Mouse (Mus musculus) inflammation-experienced regulatory T-cells, adult 6 months (primary cell): ENCODE measurements around the gene Ovca2. TPM values are rescaled to one million over a fixed set of nuclear protein-coding genes. Genes with fewer than 3 reads are reported as not detected.

ENCODE experiments used
- ATAC-seq: one replicate; pipeline ENCODE4 v1.8.0; 2017
- polyA plus RNA-seq, 3 experiments: library from polyadenylated mRNA; unstranded; fragments of 100-300 nt; shearing (Covaris generic); gene quantifications; one replicate each; pipeline ENCODE4 v1.2.1; 2017

The Ovca2 gene
- 10 to 100 TPM; 27.9 to 36.4 (median 32.7) TPM for polyA plus RNA-seq

DNA sequence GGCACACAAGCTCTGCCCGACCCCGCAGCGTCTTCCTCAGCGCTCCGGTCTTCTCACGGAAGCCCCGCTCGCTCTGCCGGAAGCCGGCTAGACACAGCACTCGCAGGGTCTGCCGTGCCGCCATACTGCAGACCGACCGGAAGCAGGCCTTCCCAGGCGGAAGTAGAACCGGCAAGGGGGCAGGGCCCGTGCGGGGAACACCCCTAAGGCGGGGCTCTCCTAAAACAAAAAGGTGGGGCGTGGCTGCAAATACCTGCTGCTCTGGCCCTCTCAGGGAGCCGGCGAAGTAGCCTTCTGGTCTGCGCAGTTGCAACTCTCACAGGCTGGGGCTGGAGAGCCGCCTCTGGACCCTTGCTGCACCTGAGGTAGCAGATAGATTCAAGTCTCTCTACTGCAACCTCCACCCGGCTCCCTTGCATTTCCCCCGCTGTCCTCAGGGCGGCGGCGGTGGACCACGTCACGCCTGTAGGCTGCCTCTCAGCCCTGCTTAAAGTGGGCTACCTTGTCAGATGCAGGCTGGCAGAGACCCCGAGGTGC is at the start of gene Ovca2:
Gene Ovca2, minus strand, starts transcription at position 164 of the 537 bp plus-strand sequence.
- ATAC-seq: peak; percentile 97

DNA sequence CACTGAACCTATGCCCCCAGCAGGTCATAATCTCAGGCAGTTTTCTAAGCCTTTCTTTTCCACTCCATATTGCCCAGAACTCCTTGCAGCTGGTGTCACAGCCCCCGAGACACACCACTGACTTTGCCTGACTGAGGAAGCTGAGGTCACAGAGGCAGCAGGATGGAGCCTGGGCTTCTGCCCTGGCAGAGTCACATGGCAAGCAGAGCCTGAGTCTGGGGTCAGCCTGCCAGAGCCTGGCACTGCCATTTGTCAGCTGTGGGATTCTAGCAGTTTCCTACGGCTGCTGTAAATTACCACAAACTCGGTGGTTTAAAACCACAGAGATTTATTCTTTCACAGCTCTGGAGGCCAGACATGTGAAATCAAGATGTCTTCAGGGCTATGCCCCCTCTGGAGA is 49.0 kb upstream of the Ovca2 start:
- no peak for ATAC-seq

DNA sequence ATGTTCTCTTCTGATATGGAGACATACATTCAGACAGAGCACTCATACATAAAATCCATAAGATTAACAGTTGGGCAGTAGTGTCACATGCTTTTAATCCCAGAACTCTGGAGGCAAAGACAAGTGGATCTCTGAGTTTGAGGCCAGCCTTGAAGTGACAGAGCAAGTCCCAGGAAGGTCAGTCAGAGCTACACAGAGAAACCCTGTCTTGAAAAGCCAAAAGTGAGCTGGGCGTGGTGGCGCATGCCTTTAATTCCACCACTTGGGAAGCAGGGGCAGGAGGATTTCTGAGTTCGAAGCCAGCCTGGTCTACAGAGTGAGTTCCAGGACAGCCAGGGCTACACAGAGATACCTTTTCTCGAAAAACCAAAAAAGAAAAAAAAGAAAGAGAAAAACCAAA is 46.2 kb upstream of the Ovca2 start:
- no peak for ATAC-seq

DNA sequence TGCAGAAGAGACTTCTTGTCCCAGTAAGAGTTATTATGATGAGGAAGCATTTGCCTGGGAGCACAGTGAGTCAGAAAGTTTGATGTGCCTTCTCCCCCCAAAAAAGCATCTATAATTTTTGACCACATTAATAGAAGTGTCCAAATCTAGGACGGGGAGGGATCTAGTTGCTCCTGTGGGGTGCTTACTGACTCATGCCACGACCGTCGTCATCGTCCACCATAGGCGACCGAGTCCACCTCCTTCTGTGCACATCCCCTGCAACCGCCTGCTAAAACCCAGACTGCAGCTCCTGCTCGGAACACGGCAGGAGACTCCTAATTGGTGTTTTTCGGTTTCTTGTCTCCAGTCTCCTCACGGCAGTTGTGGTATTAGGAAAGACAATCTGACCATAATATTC is 45.4 kb upstream of the Ovca2 start:
- no peak for ATAC-seq

DNA sequence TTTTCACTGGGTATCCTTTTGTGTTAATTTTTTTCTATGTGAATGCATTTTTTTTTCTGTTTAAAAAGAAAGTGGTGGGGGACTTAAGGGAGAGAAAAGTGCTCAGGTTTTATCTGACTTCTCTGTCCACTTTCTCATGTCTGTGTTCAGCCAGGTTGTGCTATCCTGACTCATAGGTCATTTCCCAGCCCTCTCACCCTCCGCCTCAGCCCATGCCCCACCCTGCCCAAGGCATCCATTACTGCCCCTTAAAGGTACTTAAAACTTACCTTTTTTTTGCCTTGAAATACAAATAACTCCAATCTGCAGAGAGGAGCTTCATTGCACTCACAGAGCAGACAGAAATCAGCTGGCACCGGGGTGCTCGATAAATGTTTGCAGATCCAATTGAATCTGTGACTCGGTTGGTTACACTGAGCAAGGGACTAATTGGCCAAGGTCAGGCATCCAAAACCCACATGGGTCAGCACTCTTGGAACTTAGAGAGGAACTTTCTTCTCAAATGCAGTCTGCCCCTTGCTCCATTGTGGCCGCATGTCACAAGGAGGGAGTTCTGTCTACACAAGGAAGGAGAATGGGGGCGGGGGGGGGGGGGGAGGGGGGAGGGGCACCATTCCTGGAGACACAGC is 42.0 kb upstream of the Ovca2 start:
- ATAC-seq: no peak

DNA sequence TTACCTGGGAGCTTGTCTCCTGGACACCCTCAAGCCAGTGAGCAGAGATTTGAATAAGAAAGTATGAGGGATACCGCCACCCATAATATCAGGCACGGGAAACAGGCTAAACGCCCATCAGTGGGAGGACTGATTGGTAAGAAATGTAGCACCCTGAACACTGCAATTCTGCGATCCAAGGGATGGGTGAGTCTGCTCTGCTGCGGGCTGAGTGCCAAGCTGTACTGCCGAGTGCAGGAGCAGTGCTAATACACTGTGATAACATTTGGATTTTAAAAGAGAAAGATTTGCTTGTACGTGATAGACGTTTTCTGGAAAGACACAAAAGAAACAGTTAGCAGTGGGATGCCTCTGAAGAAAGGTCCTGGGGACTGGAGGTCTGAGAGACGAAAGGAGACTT is 41.5 kb upstream of the Ovca2 start:
- ATAC-seq: no peak

DNA sequence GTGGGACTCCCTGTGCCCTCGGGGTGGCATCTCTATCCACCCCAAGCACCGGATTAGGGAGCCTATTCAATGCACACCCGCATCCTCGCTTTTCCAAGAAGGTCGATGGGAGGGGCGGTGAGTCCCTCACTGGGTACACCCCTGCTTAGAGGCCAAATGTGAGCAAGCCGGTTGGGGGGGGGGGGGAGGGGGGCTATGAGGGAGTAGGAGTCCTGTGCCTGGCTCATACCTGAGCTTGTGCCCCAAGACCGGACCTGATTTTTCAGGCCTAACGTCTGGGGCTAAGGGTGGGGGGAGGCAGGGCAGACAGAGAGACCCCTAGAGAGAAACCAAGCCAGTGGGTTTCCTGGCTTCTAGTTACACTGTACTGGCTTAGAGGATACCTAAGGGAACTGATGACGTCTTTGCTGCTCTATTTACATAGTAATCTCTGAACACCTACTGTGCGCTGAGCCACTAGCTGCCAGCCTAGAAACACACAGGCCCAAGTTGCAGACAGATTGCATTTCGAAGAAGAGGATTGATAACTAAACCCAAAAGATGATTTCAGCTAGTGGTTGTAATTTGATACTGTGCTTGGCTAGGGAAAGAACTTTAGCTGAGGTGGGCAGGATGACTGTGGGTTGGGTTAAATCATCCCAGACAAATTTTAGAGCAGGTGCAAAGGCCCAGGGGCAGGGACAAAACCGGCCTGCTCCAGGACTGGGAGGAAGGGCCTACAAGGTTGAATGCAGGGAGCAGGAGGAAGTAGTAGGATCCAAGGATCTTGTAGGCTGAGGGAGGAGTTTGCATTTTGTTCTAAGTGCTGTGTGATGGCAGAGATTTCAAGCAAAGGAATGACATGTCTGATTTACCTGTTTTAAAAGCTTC is 35.7 kb upstream of the Ovca2 start:
- no peak for ATAC-seq

DNA sequence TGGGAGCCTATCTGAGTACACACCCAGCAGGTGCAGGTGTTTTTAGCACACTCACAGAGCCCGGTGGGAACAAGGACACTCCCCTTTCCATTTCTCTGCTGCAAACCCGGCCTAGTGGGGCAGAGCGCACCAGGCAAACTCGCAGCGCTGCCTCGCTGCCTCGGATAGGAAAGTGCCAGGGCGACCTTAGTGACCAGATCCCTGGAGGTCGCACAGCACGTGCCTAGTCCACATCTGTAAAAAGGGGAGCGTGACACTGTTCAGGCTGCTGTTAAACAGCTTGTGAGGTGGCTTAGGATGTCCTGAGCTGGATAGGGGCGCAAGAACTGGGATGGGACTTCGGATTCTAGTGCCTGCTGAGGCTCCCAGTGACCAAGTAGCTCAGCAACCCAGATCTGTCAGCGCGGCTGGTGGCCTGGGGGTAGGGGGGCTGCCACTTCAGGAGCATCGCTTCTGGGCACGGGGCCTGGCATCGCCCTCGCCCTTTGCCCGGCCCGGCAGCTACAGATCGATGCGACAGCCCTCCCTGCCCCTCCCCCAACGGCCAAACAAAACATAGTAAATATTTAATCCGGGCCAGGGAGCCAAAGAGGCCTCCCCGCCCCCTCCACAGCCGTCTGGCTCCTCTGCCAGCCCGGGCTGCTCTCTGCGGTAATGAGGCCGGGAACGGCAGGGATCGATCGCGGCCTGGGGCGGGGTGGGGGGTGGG is 34.9 kb upstream of the Ovca2 start:
- ATAC-seq: no peak

DNA sequence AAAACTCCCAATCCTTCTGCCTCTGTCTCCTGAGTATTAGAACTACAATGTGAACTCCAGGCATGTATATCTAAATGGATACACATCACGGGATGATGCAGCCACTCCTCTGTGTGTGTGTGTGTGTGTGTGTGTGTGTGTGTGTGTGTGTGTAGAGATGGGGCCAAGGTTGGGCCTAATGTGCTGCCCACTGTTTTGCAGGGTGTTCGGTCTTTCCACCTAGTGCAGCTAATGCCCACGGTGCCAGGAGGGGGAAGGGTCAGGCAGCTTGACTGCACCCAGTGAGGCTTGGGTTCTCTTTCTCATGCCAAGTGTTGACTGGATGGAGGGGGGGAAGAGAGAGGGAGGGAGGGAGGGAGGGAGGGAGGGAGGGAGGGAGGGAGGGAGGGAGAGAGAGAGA is 34.2 kb upstream of the Ovca2 start:
- no peak for ATAC-seq

DNA sequence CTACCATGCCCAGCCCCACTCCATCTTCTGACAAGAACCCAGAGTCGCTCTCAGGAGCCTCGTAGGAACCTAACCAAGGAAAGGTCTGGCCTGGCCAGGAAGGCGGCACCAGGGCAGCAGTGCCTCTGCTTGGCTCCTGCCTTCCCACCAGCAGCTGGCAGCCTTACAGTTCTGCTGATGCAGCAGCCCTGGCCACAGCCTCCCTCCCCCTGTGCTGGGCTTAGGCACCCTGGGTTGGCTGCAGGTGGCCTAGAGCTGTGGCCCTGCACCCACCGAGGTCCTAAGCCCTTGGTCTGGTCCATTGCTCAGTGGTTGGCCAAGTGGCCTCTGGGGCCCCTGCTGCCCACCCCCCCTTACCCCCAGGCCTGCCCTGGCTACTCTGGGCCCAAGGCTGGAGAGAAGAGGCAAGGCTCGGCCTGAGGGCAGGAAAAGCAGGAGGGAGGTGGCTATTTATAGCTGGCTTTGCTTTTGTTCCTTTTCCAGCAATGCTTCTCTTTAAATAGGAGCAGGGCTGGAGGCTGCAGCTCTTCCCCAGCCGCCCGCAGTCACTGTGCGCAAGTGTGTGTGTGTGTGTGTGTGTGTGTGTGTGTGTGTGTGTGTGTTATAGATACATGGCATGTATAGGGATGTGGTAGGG is 33.5 kb upstream of the Ovca2 start:
- ATAC-seq: no peak

DNA sequence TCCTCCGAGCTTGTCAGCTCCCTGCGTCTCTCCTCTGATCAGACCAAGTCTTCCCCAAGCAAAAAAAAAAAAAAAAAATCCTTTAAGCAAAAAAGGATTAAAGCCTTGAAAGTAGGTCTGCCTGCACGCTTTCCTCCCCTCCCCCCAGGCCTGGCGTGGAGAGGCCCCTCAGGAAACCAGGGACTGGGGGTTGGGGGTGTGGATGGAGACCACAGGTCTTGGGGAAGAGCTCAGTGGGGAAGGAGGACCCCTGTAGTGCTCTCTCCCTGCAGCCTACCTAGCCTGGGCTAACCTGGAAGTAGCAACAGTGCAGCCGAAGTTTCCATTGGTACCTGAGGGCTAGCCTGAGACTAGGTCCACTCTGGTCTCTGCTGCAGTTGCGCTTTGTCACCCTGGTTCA is 32.1 kb upstream of the Ovca2 start:
- no peak for ATAC-seq

DNA sequence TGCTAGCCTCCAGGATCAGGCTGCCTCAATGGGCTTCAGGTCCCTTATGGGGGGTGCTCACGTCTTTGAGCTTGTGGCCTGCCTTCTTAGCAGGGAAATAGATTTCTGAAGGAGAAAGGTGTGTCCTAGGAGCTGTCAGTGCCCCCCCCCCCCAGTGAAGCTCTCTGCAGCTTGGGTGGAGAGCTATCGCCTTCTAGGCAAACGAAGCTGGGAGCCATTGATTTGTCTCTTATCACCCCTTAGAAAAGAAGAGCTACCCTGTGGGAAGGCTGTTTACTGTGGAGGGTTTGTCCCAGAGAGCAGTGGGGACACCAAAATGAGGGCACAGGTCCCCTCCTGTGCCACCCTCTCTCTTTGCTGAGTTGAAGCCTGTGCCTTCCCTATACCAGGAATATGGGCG is 31.5 kb upstream of the Ovca2 start:
- ATAC-seq: no peak

DNA sequence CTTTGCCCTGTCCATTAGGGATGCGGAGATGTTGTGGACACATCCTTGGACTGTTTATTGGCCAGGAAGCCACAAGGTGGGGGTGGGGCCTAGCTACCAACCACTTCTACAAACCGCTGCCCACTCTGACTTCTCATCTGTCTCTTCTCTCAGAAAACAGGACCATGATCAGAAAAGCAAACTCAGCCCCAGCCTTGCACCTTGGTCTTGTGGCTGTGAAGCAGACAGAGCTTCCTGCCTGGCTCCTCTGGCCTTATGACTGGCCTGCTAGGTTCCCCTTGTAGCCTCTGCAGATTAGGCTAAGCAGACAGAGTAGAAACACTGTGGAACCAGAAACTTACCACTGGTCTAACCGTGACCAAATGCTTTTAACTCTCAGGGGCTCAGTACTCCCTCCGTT is 30.7 kb upstream of the Ovca2 start:
- ATAC-seq: no peak

DNA sequence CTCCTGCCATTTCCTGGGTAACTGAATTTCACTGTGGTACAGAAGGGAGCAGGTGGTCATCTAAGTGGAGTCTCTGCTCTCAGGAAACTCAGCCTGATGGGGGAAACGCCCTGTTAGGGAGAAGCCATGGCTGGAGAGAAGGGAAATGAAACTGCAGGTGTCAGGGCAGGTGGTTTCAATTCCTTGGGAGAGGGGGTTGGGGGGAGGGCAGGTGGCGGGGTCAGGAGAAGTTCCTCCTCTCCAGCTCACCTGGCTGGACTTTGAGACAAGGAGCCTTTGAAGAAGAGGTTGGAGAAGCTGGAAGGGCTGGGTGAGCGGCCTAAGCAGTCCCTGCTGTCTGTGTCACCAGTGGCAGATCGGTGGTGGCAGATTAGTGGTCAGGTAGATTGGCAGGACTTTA is 27.7 kb upstream of the Ovca2 start:
- ATAC-seq: no peak

DNA sequence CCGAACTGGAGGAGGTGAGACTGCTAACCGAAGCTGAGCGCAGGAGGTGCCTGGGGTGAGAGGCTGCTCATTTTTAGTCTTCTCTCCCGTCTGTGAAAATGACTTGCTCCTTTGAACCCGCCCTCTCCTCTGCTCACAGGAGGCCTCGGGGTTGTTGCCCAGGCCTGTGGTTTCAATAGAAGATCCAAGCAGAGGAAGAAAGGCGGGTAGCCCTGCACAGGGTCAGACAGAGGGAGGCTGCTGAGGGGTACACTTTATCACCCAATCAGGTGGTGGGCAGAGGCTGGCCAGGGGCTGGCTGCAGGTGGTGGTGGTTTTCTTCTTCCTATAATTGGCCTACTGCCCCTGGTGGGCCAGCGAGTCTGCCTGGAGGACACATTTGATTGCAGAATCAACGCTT is 25.8 kb upstream of the Ovca2 start:
- no peak for ATAC-seq

DNA sequence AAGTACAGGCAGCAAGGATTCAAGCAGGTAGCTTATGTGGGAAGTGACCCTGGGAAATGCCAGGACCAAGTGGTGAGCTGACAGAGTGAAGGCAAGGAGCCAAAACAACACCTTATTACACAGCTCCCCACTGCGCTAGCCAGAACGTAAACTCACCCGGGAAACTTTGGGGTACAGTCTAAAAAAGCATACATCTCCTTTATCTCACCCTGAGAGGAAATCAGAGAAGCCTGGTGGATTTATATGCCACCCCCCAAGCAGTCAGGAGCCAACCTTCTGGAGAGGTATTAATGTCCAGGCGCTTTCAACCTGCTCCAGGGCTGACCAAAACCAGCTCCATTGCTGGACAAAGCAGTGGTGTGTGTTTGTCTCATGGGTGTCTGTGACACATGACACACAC is 25.3 kb upstream of the Ovca2 start:
- no peak for ATAC-seq

DNA sequence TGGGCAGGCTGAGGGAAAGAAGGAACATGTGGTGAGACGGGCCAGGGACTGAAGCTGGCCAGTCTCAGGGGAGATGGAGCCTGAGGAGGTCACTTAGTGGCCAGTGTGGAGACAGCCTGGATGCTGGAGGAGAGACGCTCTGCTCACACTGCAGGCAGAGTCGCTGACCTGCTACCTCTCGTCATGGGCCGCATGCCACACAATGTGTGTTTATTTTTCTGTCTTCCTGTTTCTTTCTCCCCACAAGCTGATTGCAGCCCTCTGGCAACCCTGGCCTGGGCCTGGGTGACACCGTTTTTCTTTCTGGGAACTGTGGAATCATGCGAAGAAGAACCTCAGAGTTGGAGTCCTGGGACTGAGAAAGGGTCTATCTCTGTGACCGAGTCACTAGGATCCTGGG is 23.1 kb upstream of the Ovca2 start:
- no peak for ATAC-seq

DNA sequence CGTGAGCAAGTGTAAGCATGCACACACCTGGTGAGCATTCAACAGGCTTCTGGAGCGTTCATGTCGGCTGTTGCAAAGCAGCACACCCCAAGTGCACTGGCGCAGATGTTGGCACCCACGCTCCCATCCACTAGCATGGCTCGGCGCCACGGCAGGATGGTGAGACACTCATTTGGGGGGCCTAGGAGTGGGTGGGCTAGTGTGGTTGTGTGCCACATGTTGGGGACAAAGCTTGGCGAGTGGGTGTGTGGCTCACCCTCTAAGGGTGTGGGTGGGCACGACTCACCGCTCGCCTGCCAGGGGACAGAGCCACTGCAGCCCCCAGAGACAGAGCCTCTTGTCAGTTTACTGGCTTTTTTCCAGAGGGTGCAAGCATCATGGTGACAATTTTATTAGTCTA is 22.3 kb upstream of the Ovca2 start:
- ATAC-seq: no peak

DNA sequence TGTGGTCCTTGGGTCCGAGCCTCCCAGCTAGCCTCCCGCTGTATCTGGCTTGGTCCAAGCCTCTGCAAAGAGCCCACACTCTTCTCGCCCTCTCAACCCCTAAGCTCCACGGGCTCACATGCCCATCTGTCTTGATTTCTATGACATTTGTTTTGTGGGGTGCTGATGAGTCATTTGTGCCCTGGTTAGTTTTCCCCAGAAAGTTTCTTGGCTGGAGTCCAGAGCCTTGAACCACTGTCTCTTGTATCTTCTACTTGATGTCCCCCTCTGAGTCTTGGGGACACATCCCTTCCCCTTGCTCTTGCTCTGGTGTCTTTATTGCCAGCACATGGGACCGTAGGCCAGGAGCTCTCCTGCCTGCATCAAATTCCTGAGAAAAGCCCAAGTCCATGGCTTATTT is 21.3 kb upstream of the Ovca2 start:
- no peak for ATAC-seq

DNA sequence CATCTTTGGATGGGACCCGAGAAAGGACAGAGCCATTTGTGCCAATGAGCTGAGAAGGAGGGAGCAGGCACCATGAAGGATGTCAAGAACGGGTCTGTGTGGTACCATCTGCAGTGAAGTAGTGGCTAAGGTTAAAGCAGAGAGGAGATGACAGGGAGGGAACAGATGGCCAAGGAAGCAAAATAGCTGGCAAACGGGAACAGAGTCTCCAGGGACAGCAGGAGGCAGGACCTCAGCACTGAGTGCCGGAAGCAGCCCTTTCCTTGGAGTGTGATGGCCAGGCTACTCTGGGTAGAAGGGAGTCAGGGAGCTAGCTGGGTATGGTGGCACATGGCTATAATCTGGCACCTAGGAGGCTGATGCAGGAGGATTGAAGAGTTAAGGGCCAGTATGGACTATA is 20.2 kb upstream of the Ovca2 start:
- ATAC-seq: no peak

DNA sequence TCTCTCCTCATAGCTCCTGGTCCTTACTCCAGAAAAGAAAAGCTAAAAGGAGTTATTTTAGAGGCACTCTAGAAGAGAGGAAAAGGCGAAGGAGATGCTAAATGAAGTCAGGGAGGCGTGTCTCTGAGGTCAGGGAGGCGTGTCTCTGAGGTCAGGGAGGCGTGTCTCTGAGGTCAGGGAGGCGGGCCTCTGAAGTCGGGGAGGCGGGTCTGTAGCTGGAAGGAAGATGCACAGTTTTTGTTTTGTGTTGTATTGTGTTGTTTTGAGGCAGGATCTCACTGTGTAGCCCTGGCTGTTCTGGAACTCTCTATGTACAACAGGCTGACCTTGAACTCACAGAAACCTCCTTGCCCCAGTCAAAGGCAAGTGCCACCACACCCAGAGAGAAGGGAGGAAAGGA is 19.3 kb upstream of the Ovca2 start:
- ATAC-seq: no peak

DNA sequence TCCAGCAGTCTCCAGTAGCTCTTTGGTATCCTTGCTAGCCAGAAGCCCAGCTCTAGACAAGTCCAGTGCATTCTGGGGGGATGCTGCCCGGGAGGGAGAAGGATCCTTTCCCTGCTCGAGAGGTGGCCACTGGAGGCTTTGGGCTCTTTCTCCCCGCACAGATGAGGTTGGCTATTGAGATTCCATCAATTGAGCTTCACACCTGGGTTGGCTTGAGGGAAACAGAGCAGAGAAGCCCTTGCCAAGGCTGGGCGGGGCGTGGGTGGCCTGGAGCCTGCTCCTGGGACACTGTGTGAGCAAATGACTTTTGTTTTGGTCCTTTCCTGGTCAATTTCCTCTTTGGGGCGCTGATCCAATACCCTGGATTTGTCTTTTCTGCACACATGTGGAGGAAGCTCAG is 17.5 kb upstream of the Ovca2 start:
- ATAC-seq: no peak

DNA sequence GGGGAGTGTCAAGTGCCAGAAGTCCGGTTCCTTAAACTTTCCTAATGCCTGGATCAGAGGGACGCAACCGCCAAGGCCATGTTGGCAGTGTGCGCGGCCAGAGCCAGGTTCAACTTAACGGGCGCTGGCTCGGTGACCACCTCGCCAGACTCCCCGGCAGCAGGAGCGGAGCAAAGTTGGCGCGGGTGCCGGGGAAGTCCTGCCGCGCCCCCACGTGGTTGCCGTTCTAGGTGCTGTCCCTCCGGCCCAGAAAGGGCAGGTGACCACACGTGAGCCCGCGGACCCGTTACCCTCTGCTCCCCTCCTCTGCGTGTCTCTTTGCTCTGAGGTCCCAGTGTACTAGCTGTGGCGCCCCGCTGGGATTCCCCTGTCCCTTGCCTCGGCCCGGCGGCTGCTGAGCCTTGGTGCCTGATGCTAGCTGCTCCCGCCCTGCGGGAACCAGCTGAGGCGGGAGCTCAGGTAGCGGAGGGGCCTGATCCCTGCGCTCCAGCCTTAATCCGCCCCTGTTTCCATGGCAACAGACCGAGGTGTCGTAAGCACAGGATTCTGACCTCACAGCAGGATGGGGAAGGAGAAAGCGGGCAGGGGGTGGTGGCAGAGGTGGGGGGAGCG is 16.3 kb upstream of the Ovca2 start:
- peak; percentile 37 for ATAC-seq
